Mouse (Mus musculus) kidney, postnatal 0 days (tissue): ENCODE results near the gene Peg10. TPM values are rescaled to one million over a fixed set of nuclear protein-coding genes. Genes with fewer than 3 reads are reported as not detected.
"Not testable (repeated sequence)": the region's sequence is repeated elsewhere in the genome, so short reads cannot be mapped to it uniquely, and the experiment has no call there.

Experiments
- ATAC-seq: fragments of 200-750 bp; cut with Nextera tagmentation; replicated peaks from 2 replicates; pipeline ENCODE4 v1.8.0; 2017; ENCODE audit warnings: low read depth, moderate number of reproducible peaks, moderate TSS enrichment, moderate library complexity; ENCODE audit not compliant: low FRiP score
- DNase-seq: peaks from one replicate; pipeline ENCODE4 v3.0.0-alpha.2; 2016; ENCODE audit warnings: low spot score
- H3K27ac ChIP-seq: fragments of 300-500 bp; sonication (generic); 2 replicates; pipeline ENCODE4 v1.5.1; 2014; ENCODE audit warnings: mild to moderate bottlenecking
- H3K27me3 ChIP-seq: fragments of 300-500 bp; sonication (generic); 2 replicates; pipeline ENCODE4 v1.6.1; 2014; ENCODE audit warnings: low read length, mixed read lengths; ENCODE audit not compliant: insufficient read depth
- H3K36me3 ChIP-seq: fragments of 300-500 bp; sonication (generic); 2 replicates; pipeline ENCODE4 v1.6.1; 2014; ENCODE audit warnings: low read length, mixed read lengths; ENCODE audit not compliant: insufficient read depth
- H3K4me1 ChIP-seq: fragments of 300-500 bp; sonication (generic); replicated peaks from 2 replicates; pipeline ENCODE4 v1.6.1; 2014; ENCODE audit warnings: antibody characterized with exemption, low read length, mixed read lengths; ENCODE audit not compliant: insufficient read depth
- H3K4me2 ChIP-seq: fragments of 300-500 bp; sonication (generic); 2 replicates; pipeline ENCODE4 v1.6.1; 2014; ENCODE audit warnings: mild to moderate bottlenecking, low read length, moderate library complexity, mixed read lengths
- H3K4me3 ChIP-seq: fragments of 300-500 bp; sonication (generic); replicated peaks from 2 replicates; pipeline ENCODE4 v1.5.1; 2014; ENCODE audit warnings: low read depth, low read length
- H3K9ac ChIP-seq: fragments of 300-500 bp; sonication (generic); 2 replicates; pipeline ENCODE4 v1.6.1; 2014; ENCODE audit warnings: low read depth, low read length
- H3K9me3 ChIP-seq: fragments of 300-500 bp; sonication (generic); replicated peaks from 2 replicates; pipeline ENCODE4 v1.6.1; 2016; ENCODE audit warnings: low read length, inconsistent platforms, mixed read lengths
- CTCF ChIP-seq: IDR thresholded peaks from 2 replicates; pipeline ENCODE4 v1.5.1; 2016; ENCODE audit warnings: antibody characterized with exemption, low read depth, mild to moderate bottlenecking, moderate library complexity
- WGBS: fragments of 180-500 bp; shearing (Covaris S2); extraction: QIAGEN DNeasy Blood & Tissue Kit; methylation state at CpG from one replicate; pipeline ENCODE4 v1.1.7; 2014; 5-methylcytosine and 5-hydroxymethylcytosine counted together
- polyA plus RNA-seq: library from polyadenylated mRNA; unstranded; fragments of >200 nt; fragmentation: Nextera tagmentation; extraction: Ambion mirVana; gene quantifications from 2 replicates; pipeline ENCODE4 v1.2.1, GENCODE M21; 2015

The Peg10 gene
- polyA plus RNA-seq, 1 experiment from 2014 or later: 1.2 TPM

- H3K4me2 ChIP-seq: peak overlapping the region; percentile 62
- peak; percentile 46 for DNase-seq
- no peak for ATAC-seq
- no peaks in the 10 kb centered on the region for H3K36me3 ChIP-seq
- H3K9me3 ChIP-seq: no peaks in the 10 kb centered on the region
- no peak overlapping the region for H3K27ac ChIP-seq
- no peak overlapping the region for H3K9ac ChIP-seq
- TF ChIP-seq CTCF: no peak
- no peaks in the 10 kb centered on the region for H3K4me1 ChIP-seq
- WGBS: 51% methylated on average over 71 of the region's 71 CpGs
- H3K27me3 ChIP-seq: no peaks in the 10 kb centered on the region
- H3K4me3 ChIP-seq: peak overlapping the region; percentile 42
These were observed 785 bp downstream of the Peg10 start for GRCm38 (mm10) chr6:4747677-4748505.

- H3K4me2 ChIP-seq: peak overlapping the region; percentile 62
- no peaks in the 10 kb centered on the region for H3K4me1 ChIP-seq
- 56% methylated on average over 15 of the region's 15 CpGs for WGBS
- no peak for TF ChIP-seq CTCF
- DNase-seq (no peak), ATAC-seq (peak; percentile 3; the same call in 1 of the 2 replicates)
- H3K27me3 ChIP-seq: no peaks in the 10 kb centered on the region
- H3K9ac ChIP-seq: no peak overlapping the region
- no peaks in the 10 kb centered on the region for H3K9me3 ChIP-seq
- H3K27ac ChIP-seq: no peak overlapping the region
- H3K4me3 ChIP-seq: peak overlapping the region; percentile 42
- H3K36me3 ChIP-seq: no peaks in the 10 kb centered on the region
These were observed 1.4 kb downstream of the Peg10 start for GRCm38 (mm10) chr6:4748506-4748961.

DNA sequence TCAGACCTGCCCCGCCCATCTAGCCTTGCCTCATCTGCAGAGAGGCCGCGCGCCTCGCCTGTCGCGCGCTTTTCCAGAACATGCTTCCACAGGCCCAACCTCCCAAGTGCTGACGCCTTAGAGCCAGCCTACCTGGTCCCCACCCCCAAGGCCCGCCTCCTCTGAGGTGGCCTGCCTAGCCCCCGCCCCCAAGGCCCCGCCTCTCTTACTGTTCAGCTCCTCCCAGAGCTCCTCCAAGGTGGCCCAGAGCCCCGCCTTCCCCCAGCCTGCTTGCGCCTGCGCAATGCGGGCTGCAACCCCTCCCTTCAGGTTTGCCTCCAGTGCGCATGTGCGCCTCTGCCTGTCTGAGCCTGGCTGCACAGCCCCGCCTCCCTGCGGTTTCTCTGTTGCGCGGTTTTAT lies 2.0 kb downstream of the Peg10 start:
- H3K36me3 ChIP-seq: no peaks in the 10 kb centered on the region
- WGBS: 54% methylated on average over 19 of the region's 22 CpGs
- H3K27ac ChIP-seq: no peak overlapping the region
- no peak overlapping the region for H3K9ac ChIP-seq
- peak; percentile 32; the same call in 1 of the 2 replicates for TF ChIP-seq CTCF
- H3K4me3 ChIP-seq: no peak overlapping the region; the same call in 1 of the 2 replicates
- peak; percentile 97 for ATAC-seq
- DNase-seq: peak; percentile 91
- no peaks in the 10 kb centered on the region for H3K4me1 ChIP-seq
- no peaks in the 10 kb centered on the region for H3K27me3 ChIP-seq
- no peaks in the 10 kb centered on the region for H3K9me3 ChIP-seq
- peak overlapping the region; percentile 62 for H3K4me2 ChIP-seq

- no peak for TF ChIP-seq CTCF
- no peaks in the 10 kb centered on the region for H3K27me3 ChIP-seq
- no peak overlapping the region for H3K4me2 ChIP-seq
- ATAC-seq: no peak
- H3K4me3 ChIP-seq: no peak overlapping the region
- H3K27ac ChIP-seq: no peak overlapping the region
- no peak for DNase-seq
- no peaks in the 10 kb centered on the region; the same call in 1 of the 2 replicates for H3K9me3 ChIP-seq
- 78% methylated on average over 4 of the region's 4 CpGs for WGBS
- no peaks in the 10 kb centered on the region for H3K36me3 ChIP-seq
- H3K9ac ChIP-seq: no peak overlapping the region
- no peaks in the 10 kb centered on the region for H3K4me1 ChIP-seq
These were observed 4.2 kb downstream of the Peg10 start for GRCm38 (mm10) chr6:4751355-4751754.

DNA sequence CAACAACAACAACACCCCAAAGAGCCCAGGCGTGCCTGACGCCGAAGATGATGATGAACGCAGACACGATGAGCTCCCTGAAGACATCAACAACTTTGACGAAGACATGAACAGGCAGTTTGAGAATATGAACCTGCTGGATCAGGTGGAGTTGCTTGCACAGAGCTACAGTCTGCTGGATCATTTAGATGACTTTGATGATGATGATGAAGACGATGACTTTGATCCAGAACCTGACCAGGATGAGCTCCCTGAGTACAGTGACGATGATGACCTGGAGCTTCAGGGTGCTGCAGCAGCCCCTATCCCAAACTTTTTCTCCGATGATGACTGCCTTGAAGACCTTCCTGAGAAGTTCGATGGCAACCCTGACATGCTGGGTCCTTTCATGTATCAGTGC lies 7.2 kb downstream of the Peg10 start:
- Histone ChIP-seq H3K4me2 (no peak overlapping the region), H3K9ac (no peak overlapping the region), H3K9me3 (no peaks in the 10 kb centered on the region; the same call in 1 of the 2 replicates), H3K27me3 (no peaks in the 10 kb centered on the region), H3K36me3 (no peaks in the 10 kb centered on the region), H3K4me1 (no peaks in the 10 kb centered on the region), H3K27ac (no peak overlapping the region), H3K4me3 (no peak overlapping the region)
- no peak for DNase-seq
- ATAC-seq: no peak
- TF ChIP-seq CTCF: no peak
- 94% methylated on average over 10 of the region's 10 CpGs for WGBS

DNA sequence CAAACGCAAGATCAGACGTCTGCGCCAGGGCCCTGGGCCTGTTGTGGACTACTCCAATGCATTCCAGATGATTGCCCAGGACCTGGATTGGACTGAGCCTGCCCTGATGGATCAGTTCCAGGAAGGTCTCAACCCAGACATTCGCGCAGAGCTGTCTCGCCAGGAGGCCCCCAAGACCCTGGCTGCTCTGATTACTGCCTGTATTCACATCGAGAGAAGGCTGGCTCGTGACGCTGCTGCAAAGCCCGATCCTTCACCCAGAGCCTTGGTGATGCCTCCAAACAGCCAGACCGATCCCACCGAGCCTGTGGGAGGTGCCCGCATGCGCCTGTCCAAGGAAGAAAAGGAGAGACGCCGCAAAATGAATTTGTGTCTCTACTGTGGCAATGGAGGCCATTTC lies 7.8 kb downstream of the Peg10 start:
- DNase-seq (no peak), ATAC-seq (no peak)
- Histone ChIP-seq H3K9me3 (no peaks in the 10 kb centered on the region; the same call in 1 of the 2 replicates), H3K27me3 (no peaks in the 10 kb centered on the region), H3K4me3 (no peak overlapping the region), H3K9ac (no peak overlapping the region), H3K27ac (no peak overlapping the region), H3K4me1 (no peaks in the 10 kb centered on the region), H3K36me3 (no peaks in the 10 kb centered on the region), H3K4me2 (no peak overlapping the region)
- WGBS: 96% methylated on average over 16 of the region's 16 CpGs
- TF ChIP-seq CTCF: no peak

- DNase-seq, H3K4me2 ChIP-seq, H3K27ac ChIP-seq, ATAC-seq, H3K36me3 ChIP-seq, H3K9ac ChIP-seq, H3K9me3 ChIP-seq, H3K4me1 ChIP-seq, H3K27me3 ChIP-seq, H3K4me3 ChIP-seq: not testable (repeated sequence)
- WGBS: 38% methylated on average over 3 of the region's 3 CpGs
These were observed 14.5 kb downstream of the Peg10 start for GRCm38 (mm10) chr6:4761415-4762142.
